Mouse (Mus musculus) bone marrow macrophage, adult 2 months (primary cell): ENCODE data around the gene Stat5a.

Experiments used
- CTCF ChIP-seq: IDR thresholded peaks from 2 replicates; pipeline ENCODE4 v1.5.1; 2012; ENCODE audit warnings: low read depth, mild to moderate bottlenecking, low read length, moderate library complexity
- POLR2A ChIP-seq: IDR thresholded peaks from 2 replicates; pipeline ENCODE4 v1.6.1; 2012; ENCODE audit warnings: mild to moderate bottlenecking, low read depth, low read length, borderline replicate concordance

DNA sequence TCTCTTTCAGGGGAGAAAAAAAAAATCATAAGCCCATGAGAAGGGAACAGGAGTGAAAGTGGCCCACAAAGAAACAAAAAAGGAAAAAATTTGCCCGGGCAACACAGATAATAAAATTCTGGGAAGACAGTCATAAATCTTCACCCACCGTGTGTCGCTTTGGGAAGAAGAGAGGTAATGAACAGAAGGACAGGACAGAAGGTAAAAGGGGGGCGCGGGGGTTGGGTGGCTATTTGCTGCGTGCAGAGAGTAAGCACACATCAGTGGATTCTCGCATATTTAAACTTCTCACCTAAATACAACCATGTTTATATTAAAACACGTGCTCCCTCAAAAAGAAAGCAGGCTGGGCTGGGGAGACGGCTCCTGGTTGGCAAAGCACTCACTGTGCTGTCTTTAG, 41.8 kb upstream of the Stat5a start:
- TF ChIP-seq CTCF (no peak), POLR2A (no peak)
